Mouse (Mus musculus): ENCODE results near the gene Hnrnpa2b1.
A peak's percentile ranks its signal among the peaks of the same experiment; 100 is the strongest.
"Not testable (repeated sequence)": the region's sequence is repeated elsewhere in the genome, so short reads cannot be mapped to it uniquely, and the experiment has no call there.

The Hnrnpa2b1 gene

GRCm38 (mm10) chr6:51469715-51470310, at the start of gene Hnrnpa2b1:
Hnrnpa2b1 (minus strand) TSS chr6:51469894.
- DNase-seq (ENCODE audit: low read depth, low spot score), result peak; percentile 100

GRCm38 (mm10) chr6:51514860-51515259, 45.2 kb upstream of the Hnrnpa2b1 start:
- no peak for DNase-seq (ENCODE audit: low read depth, low spot score)

GRCm38 (mm10) chr6:51513745-51514144, 44.1 kb upstream of the Hnrnpa2b1 start:
- no peak for DNase-seq (ENCODE audit: low read depth, low spot score)

DNA sequence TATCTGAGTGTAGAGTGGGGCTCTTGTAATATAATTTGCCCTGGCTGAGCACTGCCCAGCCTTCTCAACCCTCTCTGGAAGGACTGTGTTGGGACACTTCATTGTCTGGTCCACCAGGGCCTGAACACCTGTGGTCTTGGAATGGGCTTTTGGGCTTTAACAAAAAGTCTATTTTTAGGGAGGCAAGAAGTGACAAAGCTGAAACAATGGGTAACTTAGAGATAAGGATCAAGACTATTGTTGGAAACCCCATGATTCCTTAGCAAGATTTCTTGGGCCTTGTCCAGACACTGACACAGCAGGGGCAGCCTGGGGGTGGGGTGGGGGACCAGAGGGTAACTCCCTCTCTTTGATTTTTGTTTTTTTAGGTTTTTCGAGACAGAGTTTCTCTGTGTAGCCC, 41.3 kb upstream of the Hnrnpa2b1 start:
- no peak for DNase-seq (ENCODE audit: low read depth, low spot score)

DNA sequence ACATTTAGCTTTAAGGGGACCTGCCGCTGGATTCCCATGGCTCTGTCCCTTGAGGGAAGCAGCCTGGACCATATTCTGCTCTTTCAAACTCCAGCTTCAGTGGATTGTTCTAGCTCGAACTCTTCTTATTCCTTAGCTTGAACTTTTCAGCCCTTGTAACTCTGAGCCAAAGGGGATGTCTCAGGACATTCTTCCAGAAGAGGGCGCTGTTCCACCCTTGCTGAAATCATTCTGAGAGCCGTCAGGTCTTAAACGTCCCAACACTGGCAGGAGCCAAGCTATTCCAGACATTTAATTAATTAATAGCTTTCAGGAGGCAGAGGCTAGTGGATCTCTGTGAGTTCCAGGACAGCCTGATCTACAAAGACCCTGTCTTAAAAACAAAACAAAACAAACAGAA, 40.4 kb upstream of the Hnrnpa2b1 start:
- peak; percentile 56 for DNase-seq (ENCODE audit: low read depth, low spot score)

DNA sequence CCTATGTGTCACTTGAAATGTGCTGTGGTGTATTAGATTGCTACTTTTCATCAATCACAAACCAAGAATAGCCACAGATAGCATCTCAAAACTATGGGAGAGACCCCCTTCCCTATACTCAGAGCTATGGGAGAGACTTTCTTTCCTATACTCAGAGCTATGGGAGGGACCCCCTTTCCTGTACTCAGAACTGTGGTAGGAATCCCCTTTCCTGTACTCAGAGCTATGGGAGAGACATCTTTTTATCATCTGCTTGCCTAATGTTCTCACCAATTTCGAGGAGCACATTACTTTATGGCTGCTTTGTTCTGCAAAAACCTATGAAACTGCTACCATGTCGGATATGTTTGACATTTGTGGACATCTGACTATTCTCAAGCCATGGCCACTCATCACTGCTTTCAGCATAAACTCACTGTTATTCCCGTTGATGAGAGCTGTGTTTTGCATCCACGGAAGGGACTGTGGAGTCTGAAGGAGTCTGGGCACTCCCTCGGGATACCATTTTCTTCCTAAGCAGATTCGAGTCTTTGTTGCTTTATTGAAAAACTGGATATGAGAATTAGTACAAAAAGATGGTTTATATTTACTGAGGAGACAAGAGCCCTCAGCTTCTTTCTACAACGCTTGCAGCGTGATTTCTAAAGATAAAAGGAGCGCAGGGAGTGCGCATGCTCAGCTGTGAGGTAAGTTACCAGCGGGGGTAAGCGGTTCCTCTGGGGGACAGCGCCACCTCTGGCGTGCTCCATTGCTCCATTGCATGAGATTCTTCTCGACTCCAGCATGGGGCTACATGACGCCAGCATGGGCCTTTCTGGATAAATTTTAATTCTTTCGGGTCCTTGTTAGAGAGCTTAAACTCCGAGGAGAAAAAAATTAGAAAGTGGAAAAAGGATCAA, 39.3 kb upstream of the Hnrnpa2b1 start:
- DNase-seq (ENCODE audit: low read depth, low spot score), result peak; percentile 83

GRCm38 (mm10) chr6:51507556-51507955, 37.9 kb upstream of the Hnrnpa2b1 start:
- no peak for DNase-seq (ENCODE audit: low read depth, low spot score)

GRCm38 (mm10) chr6:51505671-51506070, 36.0 kb upstream of the Hnrnpa2b1 start:
- DNase-seq (ENCODE audit: low read depth, low spot score), result no peak

DNA sequence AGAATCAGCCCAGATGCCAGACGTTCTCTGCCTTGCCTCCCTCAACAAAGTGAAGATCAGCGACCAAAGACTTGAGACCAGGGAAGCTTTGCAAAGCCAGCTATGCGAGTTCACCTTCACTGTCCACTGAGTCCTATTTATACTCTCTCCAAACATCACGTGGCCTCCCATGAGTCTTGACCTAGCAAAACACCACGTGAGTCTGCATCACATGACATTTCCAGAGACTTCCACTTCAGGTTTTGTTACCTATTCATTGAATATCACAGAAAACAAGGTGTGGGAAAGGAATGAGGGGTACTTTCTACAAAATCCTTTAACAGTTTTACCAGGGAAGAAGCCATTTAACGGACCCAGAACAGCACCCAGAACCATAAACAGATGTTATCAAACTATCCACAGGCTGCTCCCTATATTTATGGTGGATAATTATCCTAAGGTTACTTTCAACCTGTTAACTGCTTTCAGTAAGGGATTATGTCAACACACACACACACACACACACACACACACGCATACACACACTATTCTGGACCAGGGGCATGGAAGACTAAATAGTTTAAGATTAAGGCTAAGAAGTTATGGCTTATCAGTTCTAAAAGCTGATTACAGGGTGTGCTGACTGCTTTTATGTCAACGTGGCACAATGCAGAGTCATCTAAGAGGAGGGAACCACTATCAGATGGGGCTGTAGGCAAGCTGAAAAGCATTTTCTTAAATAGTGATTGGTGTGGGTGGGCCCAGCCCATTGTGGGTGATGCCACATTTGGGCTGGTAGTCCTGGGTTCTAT, 27.8 kb upstream of the Hnrnpa2b1 start:
- no peak for DNase-seq (ENCODE audit: low read depth, low spot score)

DNA sequence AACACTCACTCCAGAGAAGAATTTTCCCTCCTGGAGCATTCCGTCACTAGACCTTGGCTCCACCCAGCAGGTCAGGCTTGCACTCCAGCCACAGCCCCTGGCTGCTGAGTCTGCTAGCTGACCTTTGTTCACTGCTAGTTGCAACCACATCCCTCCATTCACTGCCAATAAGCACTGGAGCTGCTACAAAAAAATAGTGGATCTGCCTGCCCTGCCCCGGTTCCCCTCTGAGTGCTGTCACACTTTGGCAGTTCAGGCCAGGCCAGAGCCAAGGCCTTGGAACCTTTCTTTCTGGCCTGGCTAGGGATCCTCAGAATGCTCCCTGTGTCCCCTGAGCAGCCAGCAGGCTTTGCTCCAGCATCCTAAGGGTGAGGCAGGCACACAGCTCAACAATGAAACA, 20.1 kb upstream of the Hnrnpa2b1 start:
- DNase-seq (ENCODE audit: low read depth, low spot score), result no peak

GRCm38 (mm10) chr6:51486731-51487130, 17.0 kb upstream of the Hnrnpa2b1 start:
- DNase-seq (ENCODE audit: low read depth, low spot score), result no peak

GRCm38 (mm10) chr6:51486076-51486710, 16.5 kb upstream of the Hnrnpa2b1 start:
- DNase-seq (ENCODE audit: low read depth, low spot score), result no peak

- no peak for DNase-seq (ENCODE audit: low read depth, low spot score)
Measured at GRCm38 (mm10) chr6:51485646-51486045, 16.0 kb upstream of the Hnrnpa2b1 start.

GRCm38 (mm10) chr6:51484556-51484955, 14.9 kb upstream of the Hnrnpa2b1 start:
- DNase-seq (ENCODE audit: low read depth, low spot score), result not testable (repeated sequence)

DNA sequence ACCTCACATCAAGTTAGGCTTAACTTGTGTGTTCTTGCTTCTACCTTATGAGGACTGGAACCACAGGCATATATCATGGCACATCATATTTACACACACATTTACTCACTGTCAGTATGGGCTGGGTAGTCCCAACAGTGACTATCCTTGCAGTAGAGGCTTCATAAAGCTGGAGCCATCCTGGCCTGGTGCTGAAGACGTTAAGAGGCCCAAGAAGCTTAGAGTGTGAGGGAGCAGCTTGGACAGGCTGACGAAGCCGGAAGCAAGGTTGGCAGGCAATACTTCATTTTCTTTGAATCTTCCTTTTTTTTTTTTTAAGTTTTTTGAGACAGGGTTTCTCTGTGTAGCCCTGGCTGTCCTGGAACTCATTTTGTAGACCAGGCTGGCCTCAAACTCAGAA, 14.2 kb upstream of the Hnrnpa2b1 start:
- DNase-seq (ENCODE audit: low read depth, low spot score), result no peak

- DNase-seq (ENCODE audit: low read depth, low spot score), result no peak
Measured at GRCm38 (mm10) chr6:51481548-51481947, 11.9 kb upstream of the Hnrnpa2b1 start.

GRCm38 (mm10) chr6:51479136-51479731, 9.5 kb upstream of the Hnrnpa2b1 start:
- DNase-seq (ENCODE audit: low read depth, low spot score), result no peak

DNA sequence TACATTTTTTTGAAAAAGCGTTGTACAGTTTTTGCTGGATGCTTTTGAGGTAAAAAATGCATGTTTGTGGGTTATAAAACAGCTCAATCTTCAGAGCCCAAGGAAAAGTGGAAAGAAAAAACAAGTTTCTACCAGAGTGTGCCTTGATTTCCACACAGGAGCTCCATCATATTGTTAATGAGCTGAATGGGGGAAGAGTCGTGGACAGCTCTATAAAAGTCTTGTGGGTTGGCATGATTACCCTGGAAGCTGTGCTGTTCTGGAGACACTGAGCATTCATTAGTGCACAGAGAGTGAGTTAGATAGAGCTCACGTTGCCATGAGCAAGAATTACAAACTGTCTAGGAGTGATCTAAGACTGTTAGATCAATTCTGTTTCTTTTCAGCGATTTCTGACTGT, 2.5 kb upstream of the Hnrnpa2b1 start:
- no peak for DNase-seq (ENCODE audit: low read depth, low spot score)

DNA sequence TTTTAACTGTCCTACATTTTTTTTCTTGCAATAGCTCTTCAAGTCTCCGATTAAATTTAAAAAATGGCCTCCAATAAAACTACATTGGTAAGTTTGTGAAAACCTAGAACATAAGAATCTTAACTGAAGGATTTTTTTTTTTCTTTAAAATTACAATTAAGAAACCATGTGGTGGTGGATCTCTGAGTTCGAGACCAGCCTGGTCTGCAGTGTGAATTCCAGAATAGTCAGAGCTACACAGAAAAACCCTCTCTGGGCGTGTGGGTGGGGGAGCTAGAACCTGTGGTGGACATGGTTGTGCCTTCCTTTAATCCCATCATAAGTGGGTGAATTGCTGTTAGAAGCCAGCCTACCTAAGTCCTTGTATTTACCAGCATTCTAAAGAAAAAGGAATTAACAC, 2.1 kb upstream of the Hnrnpa2b1 start:
- DNase-seq (ENCODE audit: low read depth, low spot score), result no peak

GRCm38 (mm10) chr6:51471179-51471505, 1.4 kb upstream of the Hnrnpa2b1 start:
- DNase-seq (ENCODE audit: low read depth, low spot score), result no peak
